22 mouse cellular contexts compared by ENCODE assay signal in genomic region chr3:152034221-152034620, GRCm38 (mm10).
A peak's percentile ranks its signal among the peaks of the same experiment; 100 is the strongest.
DNase-seq lines count a peak whose midpoint lies in the region; ATAC-seq and TF ChIP-seq lines count a peak whose summit lies in the region.
"Had no signal": no experiment of that assay in that cellular context is flagged by ENCODE, and none has a peak within 500 bp of the region (broad histone marks: within the 10 kb centered on the region; RNA-seq: fewer than 3 reads in every experiment).

No protein-coding gene starts in this region.

- peak; percentile 34 for TF ChIP-seq CTCF in liver, adult 2 months (IDR thresholded peaks at IDR 0.05; ENCODE audit: low read depth, low read length)
- TF ChIP-seq CTCF in liver, postnatal 0 days (IDR thresholded peaks at IDR 0.05; ENCODE audit: low read depth): no peak
- TF ChIP-seq CTCF in CH12.LX (conservative IDR thresholded peaks at IDR 0.05 in 1 of 2, IDR thresholded peaks at IDR 0.05 in 1 of 2; ENCODE audit: low read depth in 2 of 2, low read length in 2 of 2): peak; percentile 15 to 67; a peak in 2 of 4 replicates
- peak; percentile 19 for TF ChIP-seq CTCF in Patski (IDR thresholded peaks at IDR 0.05)

- POLR2A ChIA-PET in Patski (lab: Charles Lee): no interaction called here

- no peak overlapping the region for H3K9ac ChIP-seq in liver, adult 2 months (ENCODE audit: low read depth, low read length)
- no peak overlapping the region for H3K9ac ChIP-seq in liver, postnatal 0 days (replicated peaks)
- H3K9ac ChIP-seq in CH12.LX (ENCODE audit: insufficient read depth, low read depth): no peak overlapping the region
- H3K9ac ChIP-seq: forebrain, embryonic 13.5 days; hindbrain, embryonic 13.5 days; liver, embryonic 15.5 days had no signal

- ATAC-seq in liver, postnatal 0 days: no peak
- no peak for ATAC-seq in Patski
- ATAC-seq: forebrain, embryonic 13.5 days; midbrain, embryonic 16.5 days had no signal

- H3K9me3 ChIP-seq in heart, embryonic 10.5 days: no peaks in the 10 kb centered on the region
- no peaks in the 10 kb centered on the region for H3K9me3 ChIP-seq in liver, postnatal 0 days (ENCODE audit: low read length)
- H3K9me3 ChIP-seq in CH12.LX (replicated peaks; ENCODE audit: low read length): no peaks in the 10 kb centered on the region
- H3K9me3 ChIP-seq: forebrain, embryonic 13.5 days; hindbrain, embryonic 13.5 days; liver, embryonic 15.5 days had no signal

- no peak for TF ChIP-seq POLR2A in liver, adult 2 months (IDR thresholded peaks at IDR 0.05; ENCODE audit: extremely low read depth, insufficient read depth, low read length)
- no peak for TF ChIP-seq POLR2A in CH12.LX (IDR thresholded peaks at IDR 0.05; ENCODE audit: low read depth, low read length)

- no peaks in the 10 kb centered on the region for H3K79me2 ChIP-seq in liver, adult 2 months (ENCODE audit: control insufficient read depth, insufficient read depth, low read length)
- H3K79me2 ChIP-seq in CH12.LX (replicated peaks; ENCODE audit: control insufficient read depth, extremely low read depth, insufficient read depth, poor library complexity, severe bottlenecking): no peaks in the 10 kb centered on the region

- H3K36me3 ChIP-seq in heart, embryonic 10.5 days: no peaks in the 10 kb centered on the region
- H3K36me3 ChIP-seq in liver, adult 2 months (ENCODE audit: control insufficient read depth, insufficient read depth, low read length): no peaks in the 10 kb centered on the region
- no peaks in the 10 kb centered on the region for H3K36me3 ChIP-seq in liver, postnatal 0 days (replicated peaks; ENCODE audit: insufficient read depth, low read length)
- H3K36me3 ChIP-seq in CH12.LX (replicated peaks in 1 of 2; ENCODE audit: control insufficient read depth in 1 of 2, insufficient read depth in 1 of 2, low read length in 1 of 2): no peaks in the 10 kb centered on the region
- H3K36me3 ChIP-seq: hindbrain, embryonic 13.5 days; liver, embryonic 15.5 days had no signal

- WGBS in heart, embryonic 10.5 days: 80% methylated on average over 2 of the region's 2 CpGs
- WGBS in liver, adult 2 months: 56% methylated on average over 2 of the region's 2 CpGs
- WGBS in liver, postnatal 0 days (ENCODE audit: insufficient replicate concordance): 56% methylated on average over 2 of the region's 2 CpGs

- no peak overlapping the region for H3K4me3 ChIP-seq in heart, embryonic 10.5 days
- H3K4me3 ChIP-seq in liver, adult 2 months (ENCODE audit: insufficient read depth, low read depth, low read length): no peak overlapping the region
- no peak overlapping the region for H3K4me3 ChIP-seq in liver, postnatal 0 days (ENCODE audit: low read depth, low read length)
- H3K4me3 ChIP-seq in CH12.LX (replicated peaks in 1 of 3; ENCODE audit: low read depth in 2 of 3, low read length in 2 of 3, poor library complexity in 1 of 3): no peak overlapping the region
- H3K4me3 ChIP-seq: forebrain, embryonic 13.5 days; hindbrain, embryonic 13.5 days; liver, embryonic 15.5 days had no signal

- CTCF ChIA-PET in Patski (lab: Charles Lee): no interaction called here

- TF ChIP-seq EP300 in liver, postnatal 0 days (IDR thresholded peaks at IDR 0.05; ENCODE audit: low read depth): no peak
- TF ChIP-seq EP300 in CH12.LX (IDR thresholded peaks at IDR 0.05; ENCODE audit: low read length): no peak

- H3K4me2 ChIP-seq in liver, postnatal 0 days (ENCODE audit: low read depth, low read length): no peak overlapping the region
- H3K4me2 ChIP-seq in CH12.LX (ENCODE audit: insufficient read depth, low read depth, poor library complexity, severe bottlenecking): no peak overlapping the region
- H3K4me2 ChIP-seq: forebrain, embryonic 13.5 days; hindbrain, embryonic 13.5 days; liver, embryonic 15.5 days; midbrain, embryonic 11.5 days had no signal

- no peaks in the 10 kb centered on the region for H3K27me3 ChIP-seq in heart, embryonic 10.5 days (ENCODE audit: insufficient read depth, poor library complexity, severe bottlenecking)
- H3K27me3 ChIP-seq in liver, adult 2 months (ENCODE audit: control insufficient read depth, insufficient read depth, low read length): no peaks in the 10 kb centered on the region
- no peaks in the 10 kb centered on the region for H3K27me3 ChIP-seq in liver, postnatal 0 days (ENCODE audit: insufficient read depth, low read length)
- no peaks in the 10 kb centered on the region for H3K27me3 ChIP-seq in CH12.LX (replicated peaks)
- H3K27me3 ChIP-seq in Patski: no peaks in the 10 kb centered on the region
- H3K27me3 ChIP-seq: forebrain, embryonic 13.5 days; hindbrain, embryonic 13.5 days; liver, embryonic 15.5 days had no signal

- in situ Hi-C loops in CH12.LX (cut with MboI; ENCODE audit: low pct_ligation_motif_present, low pct_unique_long_range_greater_than_20kb, low sequenced_read_pairs) (no loop called here), Patski (cut with MboI; ENCODE audit: low pct_unique_long_range_greater_than_20kb) (no loop called here)

- DNase-seq in heart, embryonic 10.5 days (ENCODE audit: low spot score): peak; percentile 27
- no peak for DNase-seq in heart, adult 9 months (ENCODE audit: low spot score in 2 of 2)
- peak; percentile 24 for DNase-seq in liver, adult 2 months (ENCODE audit: extremely low read depth, low read depth, low spot score)
- no peak for DNase-seq in liver, postnatal 0 days
- DNase-seq in CH12.LX (ENCODE audit: extremely low read depth): peak; percentile 32
- DNase-seq in Patski (ENCODE audit: low read depth, low spot score): no peak
- DNase-seq in ovary, postnatal 36 days (ENCODE audit: low spot score): no peak
- DNase-seq: adrenal gland, postnatal 10 days; cerebellum, adult 9-10 months; cerebellum, postnatal 36 days; gastrocnemius, postnatal 25 days; heart, postnatal 4 days; kidney, adult 11 months; layer of hippocampus, postnatal 36 days; left cerebral cortex, postnatal 4 days; lung, postnatal 14 days; right cerebral cortex, postnatal 4 days had no signal

- no peak overlapping the region for H3K27ac ChIP-seq in heart, embryonic 10.5 days
- H3K27ac ChIP-seq in liver, adult 2 months (replicated peaks; ENCODE audit: insufficient read depth, low read depth, low read length): no peak overlapping the region
- H3K27ac ChIP-seq in liver, postnatal 0 days (ENCODE audit: low read depth): no peak overlapping the region
- H3K27ac ChIP-seq in CH12.LX (ENCODE audit: insufficient read depth, low read depth): no peak overlapping the region
- H3K27ac ChIP-seq: forebrain, embryonic 13.5 days; hindbrain, embryonic 13.5 days; liver, embryonic 15.5 days had no signal

- peaks cover 3% of the 10 kb centered on the region; the same call in 1 of the 2 replicates for H3K4me1 ChIP-seq in heart, embryonic 10.5 days
- no peaks in the 10 kb centered on the region for H3K4me1 ChIP-seq in liver, adult 2 months (ENCODE audit: control insufficient read depth, insufficient read depth, low read length)
- no peaks in the 10 kb centered on the region for H3K4me1 ChIP-seq in liver, postnatal 0 days (ENCODE audit: insufficient read depth)
- peaks cover 25 to 26% of the 10 kb centered on the region in 2 experiments for H3K4me1 ChIP-seq in CH12.LX (ENCODE audit: control insufficient read depth in 1 of 2, insufficient read depth in 2 of 2)
- H3K4me1 ChIP-seq: forebrain, embryonic 13.5 days; hindbrain, embryonic 13.5 days; liver, embryonic 15.5 days had no signal

- dilution Hi-C loops in CH12.LX (cut with MboI; ENCODE audit: extremely low pct_ligation_motif_present, extremely low pct_unique_long_range_greater_than_20kb, low sequenced_read_pairs): no loop called here

- TF ChIP-seq RAD21 in CH12.LX (IDR thresholded peaks at IDR 0.05; ENCODE audit: low read depth, low read length): peak; percentile 73

TF ChIP-seq in CH12.LX, 34 proteins besides CTCF, POLR2A, EP300 and RAD21:
- TF ChIP-seq TCF12 (IDR thresholded peaks at IDR 0.05; ENCODE audit: low read depth, low read length) (no peak), SMC3 (IDR thresholded peaks at IDR 0.05; ENCODE audit: low read depth, low read length) (peak; percentile 55)

Comparison
In these comparisons a context has a peak if more than half of its experiments do, and no peak if none do; other contexts are left out.
1. DNase-seq: peak in heart, embryonic 10.5 days (single experiment), liver, adult 2 months (single experiment) and CH12.LX (single experiment); none in heart, adult 9 months (0 of 2), liver, postnatal 0 days (single experiment), Patski (single experiment) and ovary, postnatal 36 days (single experiment).